Mouse (Mus musculus) right cerebral cortex, adult 18-20 months (tissue): Measurements from ENCODE around the gene Ccdc87.
A peak's percentile ranks its signal among the peaks of the same experiment; 100 is the strongest.
"Not testable (repeated sequence)": the region's sequence is repeated elsewhere in the genome, so short reads cannot be mapped to it uniquely, and the experiment has no call there.

Experiments used
- DNase-seq: peaks from one replicate; pipeline ENCODE4 v3.0.0; 2022; ENCODE audit warnings: mixed read lengths

The Ccdc87 gene

GRCm38 (mm10) chr19:4839149-4839548 lies at the start of gene Ccdc87, which contains the start of gene Ccs:
Gene Ccdc87, plus strand, starts transcription at chr19:4839366.
Gene Ccs, minus strand, starts transcription at chr19:4839332.
- DNase-seq, result peak; percentile 97

DNA sequence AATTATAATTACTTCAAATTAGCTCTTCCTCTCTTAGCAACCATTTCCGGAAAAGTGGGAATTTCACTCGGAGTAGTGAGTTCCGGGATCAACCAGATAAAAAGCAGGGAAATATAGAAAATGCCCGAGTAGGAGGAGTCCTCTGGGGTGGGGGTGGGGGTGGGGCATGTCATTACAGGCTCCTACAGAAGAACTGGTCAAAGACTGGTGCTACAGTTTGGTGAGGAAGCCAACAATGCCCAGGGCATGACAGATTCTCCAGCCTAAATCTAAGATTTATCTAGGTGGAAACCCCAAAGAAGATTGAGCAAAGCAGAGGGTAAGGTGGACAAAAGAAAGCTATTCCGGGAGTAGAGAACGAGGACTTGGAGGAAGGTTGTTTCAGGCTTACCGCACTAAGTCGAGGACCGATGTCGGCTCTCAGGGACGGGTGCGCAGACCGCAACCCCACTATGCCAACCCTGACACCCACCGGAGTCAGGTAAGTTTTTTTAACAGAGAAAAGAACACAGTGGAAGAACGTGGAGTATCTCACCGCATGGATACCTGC lies 45.8 kb upstream of the Ccdc87 start:
- DNase-seq, result no peak

DNA sequence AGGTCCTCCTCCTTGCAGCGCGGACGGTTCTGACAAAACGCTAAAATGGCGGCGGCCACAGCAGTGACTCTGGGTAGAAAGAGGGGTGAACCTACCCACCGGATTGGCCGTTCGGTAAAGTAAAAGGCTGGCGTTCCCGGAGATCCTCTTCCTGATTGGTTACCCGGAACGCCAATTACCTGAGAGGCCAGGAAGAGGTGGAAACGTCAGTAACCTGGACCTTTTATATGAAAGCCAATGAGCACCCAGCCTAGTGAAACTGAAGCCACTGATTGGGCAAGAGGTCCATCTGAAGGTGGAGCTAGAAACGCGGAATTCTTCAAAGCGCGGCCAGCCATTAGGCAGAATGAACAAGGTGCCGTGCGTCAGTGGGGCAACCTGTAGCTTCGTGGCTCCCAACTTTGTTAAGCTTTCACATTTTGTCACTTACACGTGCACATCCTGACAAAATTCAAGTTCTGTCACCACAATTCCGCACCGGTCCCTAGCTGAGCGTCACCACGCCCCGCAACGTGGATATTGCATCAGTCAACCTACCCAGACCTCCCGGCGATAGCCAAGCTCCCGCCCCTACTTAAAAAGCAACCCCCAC lies 45.2 kb upstream of the Ccdc87 start, which contains the start of gene Rbm4:
Rbm4 (minus strand) TSS at position 71 of the 592 bp plus-strand sequence.
- DNase-seq, result peak; percentile 99

DNA sequence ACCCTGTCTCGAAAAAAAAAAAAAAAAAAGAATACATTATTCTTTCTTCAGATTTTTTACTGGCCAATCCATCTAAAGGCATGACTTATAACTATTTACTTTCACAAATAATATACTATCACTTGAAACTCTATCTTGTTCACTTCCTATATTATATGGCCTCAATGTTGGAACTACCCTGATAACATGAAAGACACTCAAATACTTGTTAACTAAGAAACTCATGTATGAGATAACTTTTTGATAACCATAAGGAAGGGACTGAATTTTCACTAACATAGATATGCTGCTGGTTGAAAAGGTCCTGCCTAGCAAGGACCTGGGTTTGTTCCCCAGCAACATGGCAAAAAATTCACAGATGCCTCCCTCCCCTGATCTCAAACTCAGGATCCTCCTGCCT lies 43.2 kb upstream of the Ccdc87 start:
- no peak for DNase-seq

DNA sequence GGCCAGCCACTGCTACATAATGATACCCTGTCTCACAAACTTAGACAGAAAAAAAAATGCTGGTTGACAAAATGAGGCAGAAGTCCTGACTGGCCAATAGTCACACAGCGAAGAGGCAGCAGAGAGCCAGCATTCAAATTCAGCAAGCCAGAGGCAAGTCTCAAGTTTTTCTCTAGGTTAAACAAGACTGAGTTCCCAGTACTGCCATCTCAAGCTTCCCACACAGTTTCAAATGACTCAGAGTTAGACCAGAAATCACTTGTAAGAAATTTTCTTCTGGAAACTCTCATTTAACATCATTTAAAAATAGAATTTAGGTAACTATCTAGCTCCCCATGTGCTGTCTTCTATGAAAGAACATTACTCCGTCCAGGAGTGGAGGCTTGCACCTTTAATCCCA lies 41.3 kb upstream of the Ccdc87 start:
- peak; percentile 26 for DNase-seq

DNA sequence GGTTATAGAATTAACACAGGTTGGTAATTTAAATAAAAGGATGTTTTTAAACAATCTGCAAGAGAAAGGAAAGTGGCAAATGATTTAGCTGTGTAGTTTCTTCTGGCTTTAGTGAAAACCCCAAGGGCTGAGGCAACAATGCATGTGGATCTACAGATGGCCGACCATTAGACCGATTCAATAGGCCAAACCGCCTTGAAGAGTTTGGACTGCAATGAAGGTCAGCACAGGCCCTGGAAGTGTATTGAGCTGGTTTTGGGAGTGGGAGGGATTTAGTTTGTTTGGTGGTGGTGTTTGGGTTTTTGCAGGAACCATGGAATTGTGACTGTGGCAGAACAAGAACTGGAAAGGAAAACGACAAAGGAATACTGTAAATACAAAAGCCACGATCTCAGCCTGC lies 40.1 kb upstream of the Ccdc87 start:
- no peak for DNase-seq

DNA sequence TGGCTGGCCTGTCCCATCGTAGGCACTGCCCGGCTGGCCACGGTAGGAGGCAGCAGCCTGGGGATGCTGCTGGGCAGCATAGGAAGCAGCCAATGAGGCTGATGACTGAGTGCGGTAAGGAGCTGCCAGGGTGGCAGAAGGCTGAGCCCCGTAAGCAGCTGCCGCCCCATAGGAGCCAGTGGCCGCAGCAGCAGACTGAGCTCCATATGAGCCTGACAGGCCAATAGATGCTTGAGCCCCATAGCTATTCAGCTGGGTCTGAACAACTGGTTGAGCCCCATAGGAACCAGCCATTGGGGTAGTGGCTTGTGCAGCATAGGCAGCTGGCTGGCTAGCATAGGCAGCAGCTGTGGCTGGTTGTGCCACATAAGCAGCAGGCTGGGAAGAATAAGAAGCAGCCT lies 36.5 kb upstream of the Ccdc87 start:
- no peak for DNase-seq

DNA sequence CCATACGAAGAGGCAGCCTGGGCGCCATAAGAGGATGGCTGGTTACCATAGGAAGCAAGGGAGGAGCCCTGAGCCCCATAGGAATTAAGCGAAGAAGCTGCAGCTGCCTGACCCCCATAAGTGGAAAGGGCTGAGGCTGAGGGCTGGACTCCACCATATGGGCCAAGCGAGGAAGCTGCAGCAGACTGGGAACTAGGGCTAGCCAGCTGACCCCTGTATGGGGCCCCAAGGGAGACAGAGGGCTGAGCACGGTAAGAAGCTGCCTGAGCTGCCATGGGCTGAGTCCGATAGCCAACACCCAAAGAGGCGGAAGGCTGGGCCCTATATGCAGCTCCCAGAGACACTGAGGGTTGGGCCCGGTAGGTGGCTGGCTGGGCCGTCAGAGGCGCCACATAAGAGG lies 35.9 kb upstream of the Ccdc87 start:
- DNase-seq, result no peak

DNA sequence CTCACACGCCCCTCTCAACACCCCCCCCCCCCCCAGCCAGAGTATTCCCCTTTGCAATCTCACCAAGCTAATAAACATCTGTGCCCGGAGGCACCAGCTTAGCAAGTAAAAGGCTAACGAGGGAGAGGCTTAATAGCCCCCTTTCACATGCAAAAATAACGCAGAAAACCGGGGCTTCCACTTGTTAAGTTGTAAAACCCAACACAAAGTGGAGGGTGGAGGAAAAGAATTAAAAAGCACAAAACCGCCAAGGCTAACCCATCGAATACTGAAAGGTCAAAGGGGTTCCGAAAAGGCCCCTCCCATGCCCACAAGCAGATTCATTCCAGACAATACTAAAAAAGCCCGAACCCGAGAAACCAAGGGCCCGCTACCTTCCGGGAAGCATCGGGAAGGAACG lies 28.9 kb upstream of the Ccdc87 start:
- DNase-seq, result no peak

- DNase-seq, result no peak
Measured at GRCm38 (mm10) chr19:4810746-4811062, 28.5 kb upstream of the Ccdc87 start.

GRCm38 (mm10) chr19:4811063-4811908 lies 27.9 kb upstream of the Ccdc87 start, which contains the start of the genes Gm21992 and Rbm14:
Gene Gm21992, minus strand, starts transcription at chr19:4811612.
Gene Rbm14, minus strand, starts transcription at chr19:4811634.
- peak; percentile 99 for DNase-seq

DNA sequence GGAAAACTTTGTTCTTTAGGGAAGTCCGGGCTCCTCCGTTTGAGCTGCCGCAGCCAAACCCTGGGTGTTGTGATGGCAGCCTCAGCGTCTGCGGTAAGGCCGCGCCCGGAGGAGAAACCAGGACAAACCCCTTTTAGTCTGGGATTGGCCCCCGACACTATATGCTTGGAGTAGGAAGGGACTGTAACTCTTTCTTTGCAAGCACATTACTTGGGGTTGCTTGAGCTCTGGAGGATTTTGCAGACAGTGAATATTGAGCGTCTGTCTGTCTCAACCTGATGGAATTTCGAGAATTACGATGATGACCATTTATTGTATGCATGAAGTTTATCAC lies 27.3 kb upstream of the Ccdc87 start:
- no peak for DNase-seq

- not testable (repeated sequence) for DNase-seq
Measured at GRCm38 (mm10) chr19:4812334-4812949, 26.7 kb upstream of the Ccdc87 start.

- no peak for DNase-seq
Measured at GRCm38 (mm10) chr19:4813015-4813414, 26.2 kb upstream of the Ccdc87 start.

- no peak for DNase-seq
Measured at GRCm38 (mm10) chr19:4817182-4817835, 21.9 kb upstream of the Ccdc87 start.

- DNase-seq, result peak; percentile 66
Measured at GRCm38 (mm10) chr19:4820678-4821303, 18.4 kb upstream of the Ccdc87 start.

DNA sequence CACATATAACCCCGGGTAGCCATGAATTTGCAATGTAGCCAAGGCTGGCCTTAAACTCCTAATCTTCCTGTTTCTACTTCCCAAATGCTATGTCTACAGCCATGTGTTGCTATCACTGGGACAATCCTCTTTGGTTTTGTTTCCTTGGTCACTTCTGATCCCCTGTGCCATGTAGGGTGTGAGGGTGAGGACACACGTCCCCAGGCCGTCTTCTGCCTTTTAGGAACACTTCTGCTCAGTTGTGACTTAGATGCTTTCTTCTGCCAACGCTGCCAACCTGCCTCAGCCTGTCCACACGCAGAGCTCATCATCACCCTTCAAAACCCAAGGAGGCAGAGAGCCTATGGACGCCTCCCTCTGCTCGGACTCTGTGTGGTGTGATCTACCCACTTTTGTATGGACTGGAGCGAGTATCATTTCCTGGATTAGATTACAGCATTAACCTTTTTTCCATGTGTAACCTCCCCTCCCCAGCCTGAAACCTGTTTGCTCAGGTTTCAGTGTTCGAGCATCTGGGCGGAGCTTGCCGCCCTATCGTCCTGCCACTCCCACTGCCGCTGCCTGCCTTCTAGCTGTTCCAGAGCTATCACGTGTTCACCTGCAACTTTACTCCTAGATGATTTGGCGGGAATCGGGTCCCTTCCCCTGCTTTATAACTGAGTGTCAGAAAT lies 10.6 kb upstream of the Ccdc87 start:
- DNase-seq, result no peak

GRCm38 (mm10) chr19:4829156-4829555 lies 10.0 kb upstream of the Ccdc87 start:
- peak; percentile 25 for DNase-seq

DNA sequence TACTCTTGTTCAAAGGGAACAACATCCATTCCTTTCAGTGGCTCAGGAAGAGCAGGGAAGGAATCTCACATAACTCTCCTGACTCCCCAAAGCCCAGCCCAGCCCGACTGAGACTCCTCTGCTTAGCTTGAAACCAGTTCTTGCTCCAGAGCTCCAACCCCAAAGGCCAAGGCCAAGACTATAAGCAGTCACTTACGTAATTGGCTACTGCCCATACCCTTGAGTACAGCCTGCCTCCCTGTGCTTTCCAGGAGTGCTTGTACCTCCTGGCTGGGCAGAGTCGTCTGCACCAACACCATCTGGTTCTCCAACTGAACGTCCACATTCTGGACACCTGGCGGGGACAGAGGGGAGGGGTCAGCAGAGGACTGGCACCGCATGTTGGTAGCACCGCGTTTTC lies 5.2 kb upstream of the Ccdc87 start:
- DNase-seq, result no peak

DNA sequence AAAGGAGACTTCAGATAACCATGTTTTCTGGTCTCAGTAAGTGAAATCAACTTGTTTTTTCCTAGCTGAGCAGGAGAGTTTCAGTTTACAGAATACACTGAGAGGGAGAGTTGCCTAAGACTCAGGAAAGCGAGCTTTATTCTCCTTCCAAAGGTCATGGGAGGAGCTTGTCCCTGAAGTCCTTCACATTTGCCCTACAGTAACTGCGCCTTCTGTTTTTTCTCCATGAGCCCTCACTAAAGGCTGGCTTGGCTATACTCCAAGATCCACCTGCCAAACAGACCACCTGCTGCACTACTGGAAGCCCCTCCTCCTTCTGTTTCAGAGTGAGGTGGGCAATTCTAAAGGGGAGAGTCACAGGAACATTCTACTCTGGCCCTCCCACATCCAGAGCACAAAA lies 3.1 kb upstream of the Ccdc87 start:
- DNase-seq, result no peak

GRCm38 (mm10) chr19:4837049-4837448 lies 2.1 kb upstream of the Ccdc87 start:
- DNase-seq, result no peak

DNA sequence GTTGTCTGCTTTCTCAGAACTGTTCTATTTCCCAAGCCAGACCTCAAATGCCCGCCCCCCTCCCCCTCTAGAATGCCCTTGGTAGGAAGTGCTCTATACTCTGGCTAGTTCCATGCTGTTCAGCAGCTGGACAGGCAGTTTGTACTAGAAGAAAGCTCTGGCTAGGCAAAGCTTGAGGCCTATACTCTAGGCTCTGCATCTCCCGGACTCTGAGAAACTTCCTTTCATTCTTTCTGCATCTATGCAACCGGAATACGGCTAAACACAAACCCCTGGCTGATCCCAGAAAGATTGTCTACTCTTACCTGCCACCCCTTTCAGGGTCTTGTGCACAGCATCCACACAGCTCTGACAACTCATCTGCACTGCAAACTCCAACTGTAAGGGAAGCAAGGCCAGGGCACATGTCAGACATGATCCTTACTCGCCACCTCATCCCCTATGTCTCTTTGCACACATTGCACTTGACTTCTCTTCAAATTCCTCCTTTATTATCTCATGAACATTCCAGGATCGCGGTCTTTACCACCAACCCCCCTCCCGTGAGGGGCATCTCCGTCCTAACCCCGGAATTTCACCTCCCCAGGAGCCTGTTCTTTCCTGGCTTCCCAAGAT lies 533 bp upstream of the Ccdc87 start:
- no peak for DNase-seq
